Mouse (Mus musculus) myocyte (in vitro differentiated cells): ENCODE measurements around the gene Smco3. TPM values are rescaled to one million over a fixed set of nuclear protein-coding genes. Genes with fewer than 3 reads are reported as not detected.

ENCODE experiments used
- H3K27me3 ChIP-seq: one replicate; pipeline ENCODE4 v1.6.1; 2011; ENCODE audit not compliant: control insufficient read depth, insufficient read depth, insufficient read length
- H3K36me3 ChIP-seq: one replicate; pipeline ENCODE4 v1.6.1; 2011; ENCODE audit not compliant: control insufficient read depth, insufficient read depth
- H3K4me2 ChIP-seq: one replicate; pipeline ENCODE4 v1.6.1; 2011; ENCODE audit warnings: low read depth, control low read depth
- H3K4me3 ChIP-seq: one replicate; pipeline ENCODE4 v1.5.1; 2011; ENCODE audit warnings: mild to moderate bottlenecking, control low read depth, moderate library complexity
- H3K79me2 ChIP-seq: one replicate; pipeline ENCODE4 v1.6.1; 2011; ENCODE audit not compliant: control insufficient read depth, insufficient read depth
- H3ac ChIP-seq: one replicate; pipeline ENCODE4 v1.6.1; 2011; ENCODE audit not compliant: control insufficient read depth, insufficient read length
- CEBPB ChIP-seq: IDR thresholded peaks from 2 replicates; pipeline ENCODE4 v1.6.1; 2011; ENCODE audit warnings: mild to moderate bottlenecking, moderate library complexity; ENCODE audit not compliant: poor library complexity, insufficient read depth, severe bottlenecking
- E2F4 ChIP-seq: IDR thresholded peaks from one replicate; pipeline ENCODE4 v1.6.1; 2011; ENCODE audit warnings: mild to moderate bottlenecking, control low read depth, moderate library complexity; ENCODE audit not compliant: insufficient read depth
- MAX ChIP-seq: IDR thresholded peaks from one replicate; pipeline ENCODE4 v1.6.1; 2011; ENCODE audit warnings: low read depth, mild to moderate bottlenecking, control low read depth
- MYOD1 ChIP-seq, 3 experiments: IDR thresholded peaks; one replicate each; pipeline ENCODE4 v1.6.1; 2011; ENCODE audit warnings: control low read depth in 2 of 3, low read depth in 2 of 3, mild to moderate bottlenecking in 2 of 3, moderate library complexity in 1 of 3; ENCODE audit not compliant: insufficient read length in 2 of 3, control insufficient read depth in 1 of 3
- MYOG ChIP-seq, 3 experiments: IDR thresholded peaks; one replicate each; pipeline ENCODE4 v1.6.1; 2011; ENCODE audit warnings: control low read depth in 2 of 3, low read depth in 2 of 3, mild to moderate bottlenecking in 2 of 3; ENCODE audit not compliant: insufficient read length in 2 of 3, control insufficient read depth in 1 of 3, insufficient read depth in 1 of 3
- POLR2A ChIP-seq: IDR thresholded peaks from one replicate; pipeline ENCODE4 v1.6.1; 2011; ENCODE audit warnings: low read depth, mild to moderate bottlenecking, control low read depth, moderate library complexity; ENCODE audit not compliant: insufficient read length
- POLR2AphosphoS2 ChIP-seq: IDR thresholded peaks from one replicate; pipeline ENCODE4 v1.6.1; 2011; ENCODE audit warnings: low read depth, control low read depth; ENCODE audit not compliant: insufficient read length
- REST ChIP-seq: IDR thresholded peaks from one replicate; pipeline ENCODE4 v1.6.1; 2011; ENCODE audit warnings: mild to moderate bottlenecking, control low read depth, moderate library complexity; ENCODE audit not compliant: insufficient read depth, insufficient read length
- SRF ChIP-seq: IDR thresholded peaks from one replicate; pipeline ENCODE4 v1.6.1; 2011; ENCODE audit warnings: low read depth; ENCODE audit not compliant: control insufficient read depth, insufficient read length
- TCF12 ChIP-seq: IDR thresholded peaks from one replicate; pipeline ENCODE4 v1.6.1; 2011; ENCODE audit warnings: mild to moderate bottlenecking, control low read depth; ENCODE audit not compliant: poor library complexity, insufficient read depth, severe bottlenecking
- TCF3 ChIP-seq: IDR thresholded peaks from one replicate; pipeline ENCODE4 v1.6.1; 2011; ENCODE audit warnings: low read depth, control low read depth; ENCODE audit not compliant: insufficient read length
- USF1 ChIP-seq: IDR thresholded peaks from one replicate; pipeline ENCODE4 v1.6.1; 2011; ENCODE audit warnings: low read depth, mild to moderate bottlenecking, control low read depth, moderate library complexity
- polyA plus RNA-seq: library from polyadenylated mRNA; unstranded; fragments of >200 nt; fragmentation: generic; extraction: Trizol; gene quantifications from one replicate; pipeline ENCODE4 v1.2.1, GENCODE M21; 2012; ENCODE audit warnings: missing spikeins

Gene Smco3
- polyA plus RNA-seq, 1 experiment = 0.12 TPM

DNA sequence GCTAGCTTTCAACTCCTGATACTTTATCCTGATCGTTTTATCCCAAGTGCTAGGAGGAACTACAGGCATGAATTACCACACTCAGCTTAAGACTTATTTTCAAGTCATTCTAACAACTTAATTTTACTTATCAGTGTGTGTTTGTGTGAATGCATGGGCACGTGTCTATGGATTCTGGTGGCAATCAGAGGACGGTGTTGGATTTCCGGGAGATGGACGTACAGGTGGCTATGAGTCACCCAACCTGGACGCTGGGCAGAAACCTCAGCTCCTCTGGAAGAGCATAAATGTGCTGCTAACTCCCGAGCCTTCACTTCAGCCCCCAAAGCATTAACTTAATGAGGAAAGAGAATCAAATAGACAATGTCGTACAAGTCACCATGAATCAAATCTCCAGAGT, 10.3 kb downstream of the Smco3 start:
- peaks cover 35% of the 10 kb centered on the region for H3K36me3 ChIP-seq
- no peaks in the 10 kb centered on the region for H3K27me3 ChIP-seq
- H3K79me2 ChIP-seq = peaks cover 29% of the 10 kb centered on the region
- H3K4me3 ChIP-seq = no peak overlapping the region
- TF ChIP-seq USF1 (no peak), POLR2A (no peak), TCF12 (no peak), TCF3 (no peak), MAX (no peak), SRF (no peak), MYOD1 (IDR thresholded peaks at IDR 0.05; ENCODE audit: control insufficient read depth in 1 of 3, insufficient read length in 2 of 3, low read depth in 2 of 3) (no peak), CEBPB (no peak), MYOG (IDR thresholded peaks at IDR 0.05; ENCODE audit: control insufficient read depth in 1 of 3, insufficient read depth in 1 of 3, insufficient read length in 2 of 3, low read depth in 2 of 3) (no peak), POLR2AphosphoS2 (no peak), E2F4 (no peak), REST (no peak)
- H3K4me2 ChIP-seq = no peak overlapping the region
- no peak overlapping the region for H3ac ChIP-seq

GRCm38 (mm10) chr6:136821086-136821485, 14.2 kb downstream of the Smco3 start:
- H3ac ChIP-seq = no peak overlapping the region
- H3K4me3 ChIP-seq = no peak overlapping the region
- H3K36me3 ChIP-seq = peaks cover 45% of the 10 kb centered on the region
- no peak overlapping the region for H3K4me2 ChIP-seq
- TF ChIP-seq TCF3 = no peak
- no peak for TF ChIP-seq USF1
- no peak for TF ChIP-seq MAX
- no peak for TF ChIP-seq MYOG (IDR thresholded peaks at IDR 0.05; ENCODE audit: control insufficient read depth in 1 of 3, insufficient read depth in 1 of 3, insufficient read length in 2 of 3, low read depth in 2 of 3)
- no peak for TF ChIP-seq POLR2A
- no peak for TF ChIP-seq MYOD1 (IDR thresholded peaks at IDR 0.05; ENCODE audit: control insufficient read depth in 1 of 3, insufficient read length in 2 of 3, low read depth in 2 of 3)
- no peak for TF ChIP-seq REST
- TF ChIP-seq POLR2AphosphoS2 = no peak
- TF ChIP-seq CEBPB = no peak
- no peak for TF ChIP-seq SRF
- TF ChIP-seq E2F4 = no peak
- TF ChIP-seq TCF12 = no peak
- H3K79me2 ChIP-seq = peaks cover 14% of the 10 kb centered on the region
- H3K27me3 ChIP-seq = no peaks in the 10 kb centered on the region

DNA sequence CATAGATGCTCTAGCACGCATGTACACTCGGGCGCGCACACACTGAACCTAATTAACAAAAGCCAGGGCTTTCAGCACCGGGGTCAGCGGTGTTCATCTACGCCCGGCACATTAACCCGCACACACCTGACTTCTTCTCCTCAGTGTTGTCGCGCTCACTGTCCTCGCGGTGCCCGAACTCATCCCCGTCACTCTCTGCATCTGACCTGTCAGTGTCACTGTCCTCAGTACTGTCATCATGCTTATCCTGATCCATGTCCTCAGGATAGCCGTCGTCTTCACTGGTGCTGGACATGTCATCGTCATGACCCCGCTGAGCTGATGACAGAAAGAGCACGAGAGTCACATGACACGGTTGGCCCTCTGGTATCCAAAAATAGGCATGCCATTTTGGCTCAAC, 14.9 kb downstream of the Smco3 start:
- Histone ChIP-seq H3ac (no peak overlapping the region), H3K36me3 (peaks cover 39% of the 10 kb centered on the region), H3K4me2 (no peak overlapping the region), H3K27me3 (no peaks in the 10 kb centered on the region), H3K79me2 (peaks cover 6% of the 10 kb centered on the region), H3K4me3 (no peak overlapping the region)
- TF ChIP-seq POLR2AphosphoS2 = no peak
- TF ChIP-seq REST = no peak
- no peak for TF ChIP-seq MYOG (IDR thresholded peaks at IDR 0.05; ENCODE audit: control insufficient read depth in 1 of 3, insufficient read depth in 1 of 3, insufficient read length in 2 of 3, low read depth in 2 of 3)
- no peak for TF ChIP-seq TCF3
- TF ChIP-seq E2F4 = no peak
- no peak for TF ChIP-seq TCF12
- no peak for TF ChIP-seq MYOD1 (IDR thresholded peaks at IDR 0.05; ENCODE audit: control insufficient read depth in 1 of 3, insufficient read length in 2 of 3, low read depth in 2 of 3)
- TF ChIP-seq CEBPB = no peak
- no peak for TF ChIP-seq SRF
- TF ChIP-seq MAX = no peak
- no peak for TF ChIP-seq USF1
- TF ChIP-seq POLR2A = no peak

GRCm38 (mm10) chr6:136817549-136817948, 17.7 kb downstream of the Smco3 start:
- H3K4me2 ChIP-seq = no peak overlapping the region
- TF ChIP-seq TCF3 (no peak), TCF12 (no peak), REST (no peak), MYOG (IDR thresholded peaks at IDR 0.05; ENCODE audit: control insufficient read depth in 1 of 3, insufficient read depth in 1 of 3, insufficient read length in 2 of 3, low read depth in 2 of 3) (no peak), MAX (no peak), CEBPB (no peak), POLR2AphosphoS2 (no peak), MYOD1 (IDR thresholded peaks at IDR 0.05; ENCODE audit: control insufficient read depth in 1 of 3, insufficient read length in 2 of 3, low read depth in 2 of 3) (no peak)
- no peak overlapping the region for H3ac ChIP-seq
- H3K79me2 ChIP-seq = no peaks in the 10 kb centered on the region
- H3K36me3 ChIP-seq = peaks cover 41% of the 10 kb centered on the region
- H3K4me3 ChIP-seq = no peak overlapping the region
- no peaks in the 10 kb centered on the region for H3K27me3 ChIP-seq

DNA sequence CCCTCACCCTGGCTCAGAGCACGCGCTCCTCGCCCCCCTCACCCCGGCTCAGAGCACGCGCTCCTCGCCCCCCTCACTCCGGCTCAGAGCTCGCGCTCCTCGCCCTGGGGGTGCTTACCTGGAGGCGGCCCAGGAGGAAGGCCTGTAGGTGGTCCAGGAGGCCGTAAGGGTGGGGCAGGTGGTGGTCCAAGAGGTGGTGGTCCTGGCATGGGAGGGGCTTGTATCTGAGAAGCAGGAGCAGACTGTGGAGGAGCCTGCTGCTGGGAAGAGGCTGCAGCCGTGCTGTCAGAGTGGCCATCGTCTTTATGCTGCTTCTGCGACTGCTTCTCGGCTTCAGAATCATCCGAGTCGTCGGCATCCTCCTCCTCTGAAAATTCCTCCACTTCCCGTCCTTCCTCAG, 18.4 kb downstream of the Smco3 start:
- TF ChIP-seq USF1 (no peak), POLR2AphosphoS2 (no peak), POLR2A (no peak), SRF (no peak), MYOG (IDR thresholded peaks at IDR 0.05; ENCODE audit: control insufficient read depth in 1 of 3, insufficient read depth in 1 of 3, insufficient read length in 2 of 3, low read depth in 2 of 3) (no peak), CEBPB (no peak), TCF12 (no peak), MAX (no peak), TCF3 (no peak), E2F4 (no peak), REST (no peak), MYOD1 (IDR thresholded peaks at IDR 0.05; ENCODE audit: control insufficient read depth in 1 of 3, insufficient read length in 2 of 3, low read depth in 2 of 3) (no peak)
- Histone ChIP-seq H3ac (no peak overlapping the region), H3K27me3 (no peaks in the 10 kb centered on the region), H3K36me3 (peaks cover 34% of the 10 kb centered on the region), H3K4me2 (no peak overlapping the region), H3K79me2 (no peaks in the 10 kb centered on the region), H3K4me3 (no peak overlapping the region)
